Mouse (Mus musculus) E14TG2a.4 (cell line): ENCODE data around the gene Tbc1d22a.

Experiments used
- CTCF ChIP-seq: conservative IDR thresholded peaks from 2 replicates; pipeline ENCODE4 v1.5.1; 2014; ENCODE audit warnings: low read length
- NANOG ChIP-seq: IDR thresholded peaks from 2 replicates; pipeline ENCODE4 v1.6.1; 2014; ENCODE audit warnings: borderline replicate concordance, low read length, mixed read lengths
- POU5F1 ChIP-seq: IDR thresholded peaks from 2 replicates; pipeline ENCODE4 v1.6.1; 2014; ENCODE audit warnings: low read length, borderline replicate concordance

DNA sequence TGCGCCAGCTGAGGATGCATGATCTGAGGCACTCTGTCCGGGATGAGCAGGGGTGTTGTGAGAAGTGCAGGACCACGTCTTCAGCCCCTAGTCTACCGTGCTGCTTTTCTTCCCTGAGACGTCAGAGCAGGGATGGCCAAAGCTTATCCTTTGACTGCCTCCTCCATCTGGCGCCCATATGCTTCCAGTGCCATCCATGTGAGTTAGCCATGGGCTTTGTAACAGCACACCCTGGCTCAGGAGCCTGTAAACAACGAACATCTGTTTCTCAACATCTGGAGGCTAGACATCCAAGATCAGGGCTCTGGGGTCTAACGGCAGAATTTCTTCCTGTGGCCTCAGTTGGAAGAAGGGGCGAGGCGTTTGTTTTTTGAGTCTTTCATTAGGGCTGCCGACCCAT, 259.2 kb downstream of the Tbc1d22a start:
- TF ChIP-seq CTCF = no peak
- TF ChIP-seq POU5F1 = no peak
- no peak for TF ChIP-seq NANOG
